Mouse (Mus musculus) ES-Bruce4 (cell line): Measurements from ENCODE around the gene Mettl9. TPM values are rescaled to one million over a fixed set of nuclear protein-coding genes. Genes with fewer than 3 reads are reported as not detected.

Experiments
- H3K27ac ChIP-seq: 2 replicates; pipeline ENCODE4 v1.5.1; 2012; ENCODE audit warnings: low read length, inconsistent platforms; ENCODE audit not compliant: insufficient read depth
- H3K27me3 ChIP-seq: 2 replicates; pipeline ENCODE4 v1.6.1; 2012; ENCODE audit warnings: mild to moderate bottlenecking, low read length, inconsistent platforms; ENCODE audit not compliant: control insufficient read depth, poor library complexity, insufficient read depth, severe bottlenecking
- H3K36me3 ChIP-seq: 2 replicates; pipeline ENCODE4 v1.6.1; 2012; ENCODE audit warnings: inconsistent platforms, mild to moderate bottlenecking, low read length, moderate library complexity; ENCODE audit not compliant: control insufficient read depth, poor library complexity, insufficient read depth, severe bottlenecking
- H3K4me1 ChIP-seq: one replicate; pipeline ENCODE4 v1.8.1; 2011; ENCODE audit warnings: low read length; ENCODE audit not compliant: control insufficient read depth, insufficient read depth
- H3K4me3 ChIP-seq: 2 replicates; pipeline ENCODE4 v1.5.1; 2011; ENCODE audit warnings: low read depth, mild to moderate bottlenecking, low read length
- H3K9ac ChIP-seq: 2 replicates; pipeline ENCODE4 v1.6.1; 2012; ENCODE audit warnings: low read depth, mild to moderate bottlenecking, inconsistent platforms; ENCODE audit not compliant: poor library complexity, severe bottlenecking
- H3K9me3 ChIP-seq: replicated peaks from 2 replicates; pipeline ENCODE4 v1.6.1; 2012; ENCODE audit warnings: mild to moderate bottlenecking, low read length, inconsistent platforms; ENCODE audit not compliant: control insufficient read depth, poor library complexity, insufficient read depth, severe bottlenecking
- CTCF ChIP-seq: IDR thresholded peaks from one replicate; pipeline ENCODE4 v1.8.1; 2011; ENCODE audit warnings: low read depth, low read length
- EP300 ChIP-seq: IDR thresholded peaks from 2 replicates; pipeline ENCODE4 v1.6.1; 2011; ENCODE audit warnings: low read depth, low read length; ENCODE audit not compliant: insufficient read depth
- POLR2A ChIP-seq: IDR thresholded peaks from one replicate; pipeline ENCODE4 v1.8.1; 2011; ENCODE audit warnings: low read length; ENCODE audit not compliant: insufficient read depth
- polyA plus RNA-seq: library from polyadenylated mRNA; stranded (reverse); fragments of >200 nt; gene quantifications from 2 replicates; pipeline ENCODE4 v1.2.4, GENCODE M21; 2011; ENCODE audit warnings: low read depth; ENCODE audit not compliant: missing spikeins, insufficient read depth, insufficient read length

Gene Mettl9
- polyA plus RNA-seq, 1 experiment = 85.7 TPM

DNA sequence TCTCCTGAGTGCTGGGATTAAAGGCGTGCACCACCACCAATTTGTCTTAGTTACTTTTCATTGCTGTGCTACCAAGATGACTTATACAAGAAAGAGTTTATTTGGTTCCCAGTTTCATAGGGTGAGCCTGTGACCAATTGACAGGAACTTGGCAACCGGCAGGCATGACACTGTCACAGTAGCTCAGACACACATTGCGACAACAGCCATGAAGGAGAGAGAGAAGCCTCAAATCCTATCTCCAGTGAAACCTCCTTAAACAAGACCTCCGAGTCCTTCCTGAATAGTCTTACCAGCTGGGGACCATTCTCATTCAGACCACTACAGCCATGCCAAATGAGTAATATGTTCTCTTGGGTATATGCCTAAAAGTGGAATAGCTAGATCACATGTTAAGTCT lies 18.8 kb downstream of the Mettl9 start:
- Histone ChIP-seq H3K27me3 (no peaks in the 10 kb centered on the region), H3K27ac (no peak overlapping the region), H3K9me3 (no peaks in the 10 kb centered on the region), H3K36me3 (peaks cover 19% of the 10 kb centered on the region), H3K4me3 (no peak overlapping the region), H3K4me1 (no peaks in the 10 kb centered on the region), H3K9ac (no peak overlapping the region)
- TF ChIP-seq CTCF = no peak
- no peak for TF ChIP-seq POLR2A
- TF ChIP-seq EP300 = no peak

DNA sequence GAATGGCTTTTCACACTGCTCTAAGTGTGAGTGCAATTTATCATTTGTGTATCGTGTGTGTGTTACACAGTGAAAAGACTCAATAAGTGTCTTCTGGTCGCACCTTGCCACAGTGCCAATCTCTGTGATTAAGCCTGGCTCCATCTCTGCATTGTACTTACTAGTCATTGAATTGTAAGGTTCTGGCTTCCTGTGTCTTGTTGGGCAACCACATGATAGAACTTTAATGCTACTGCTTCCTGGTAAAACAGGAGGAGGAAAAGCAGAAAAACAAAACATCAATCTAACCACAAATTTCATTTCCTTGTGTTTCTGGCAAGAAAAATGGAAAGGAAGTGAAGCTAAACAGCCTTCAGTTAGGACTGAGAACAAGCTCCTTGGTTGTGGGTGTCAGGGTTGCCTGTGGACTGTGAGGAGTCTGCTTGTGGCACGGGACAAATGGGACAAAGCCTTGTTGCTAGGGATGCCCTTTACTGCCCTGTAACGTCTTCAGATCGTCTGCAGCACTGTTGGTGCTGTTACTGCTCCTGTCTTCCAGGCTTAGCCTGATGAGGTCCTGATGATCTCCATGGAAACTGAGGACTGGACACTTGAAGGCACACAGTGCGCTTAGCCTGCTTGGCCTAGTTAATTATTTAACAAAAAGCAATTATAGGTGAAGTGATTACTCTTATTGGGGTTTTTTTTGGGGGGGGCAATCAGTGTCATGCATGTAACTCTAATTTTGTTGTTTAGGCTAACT lies 25.4 kb downstream of the Mettl9 start:
- Histone ChIP-seq H3K36me3 (peaks cover 9% of the 10 kb centered on the region), H3K9ac (no peak overlapping the region), H3K4me1 (no peaks in the 10 kb centered on the region), H3K4me3 (no peak overlapping the region), H3K9me3 (no peaks in the 10 kb centered on the region), H3K27ac (no peak overlapping the region), H3K27me3 (no peaks in the 10 kb centered on the region)
- TF ChIP-seq POLR2A (no peak), EP300 (no peak), CTCF (no peak)

DNA sequence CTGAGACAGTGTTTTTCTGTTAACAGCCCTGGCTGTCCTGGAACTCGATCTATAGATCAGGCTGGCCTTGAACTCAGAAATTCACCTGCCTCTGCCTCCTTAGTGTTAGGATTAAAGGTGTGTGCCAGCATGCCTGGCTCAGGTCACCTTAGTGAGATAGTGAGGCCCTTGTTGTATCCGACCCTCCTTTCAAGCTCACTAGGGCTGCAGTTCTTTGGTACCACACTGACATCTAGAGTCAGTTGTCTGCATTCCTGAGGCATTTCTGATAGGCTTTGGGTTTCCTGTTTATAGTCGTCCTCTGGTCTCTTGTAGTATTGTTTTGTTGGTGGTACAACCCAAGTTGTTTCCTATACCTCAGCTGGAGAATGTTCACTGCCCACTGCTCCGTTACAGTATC lies 30.1 kb downstream of the Mettl9 start:
- Histone ChIP-seq H3K4me3 (no peak overlapping the region), H3K36me3 (peaks cover 2% of the 10 kb centered on the region; the same call in 1 of the 2 replicates), H3K4me1 (no peaks in the 10 kb centered on the region)

DNA sequence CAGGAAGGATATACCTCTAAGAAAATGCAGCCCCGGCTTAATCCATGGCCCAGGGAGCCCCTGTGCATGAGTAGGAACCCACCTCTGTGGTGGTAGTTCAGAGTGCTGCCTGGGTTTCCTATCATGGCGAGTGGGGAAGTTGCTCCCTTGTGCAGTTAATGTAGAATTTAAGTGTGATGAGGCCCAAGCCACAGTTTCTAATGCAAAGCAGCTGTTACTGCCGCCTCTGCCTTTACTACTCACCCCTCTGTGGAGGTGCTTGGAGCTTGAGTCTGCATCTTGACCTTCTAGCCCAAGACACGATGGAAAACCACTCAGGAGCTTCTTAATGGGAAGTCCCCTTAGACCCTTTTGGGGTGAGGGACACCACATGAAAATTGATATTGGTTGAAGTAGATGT lies 37.0 kb downstream of the Mettl9 start:
- no peak overlapping the region for H3K9ac ChIP-seq
- H3K36me3 ChIP-seq = peaks cover 2% of the 10 kb centered on the region; the same call in 1 of the 2 replicates
- H3K27ac ChIP-seq = no peak overlapping the region
- H3K4me3 ChIP-seq = no peak overlapping the region
- TF ChIP-seq EP300 = no peak
- no peak for TF ChIP-seq POLR2A
- no peak for TF ChIP-seq CTCF
- H3K9me3 ChIP-seq = no peaks in the 10 kb centered on the region
- no peaks in the 10 kb centered on the region for H3K27me3 ChIP-seq
- no peaks in the 10 kb centered on the region for H3K4me1 ChIP-seq

More for the DNA sequence above, 30.1 kb downstream of the Mettl9 start:
- no peak overlapping the region for H3K27ac ChIP-seq
- TF ChIP-seq POLR2A (no peak), CTCF (no peak), EP300 (no peak)
- H3K9ac ChIP-seq = no peak overlapping the region
- H3K27me3 ChIP-seq = no peaks in the 10 kb centered on the region
- H3K9me3 ChIP-seq = no peaks in the 10 kb centered on the region

DNA sequence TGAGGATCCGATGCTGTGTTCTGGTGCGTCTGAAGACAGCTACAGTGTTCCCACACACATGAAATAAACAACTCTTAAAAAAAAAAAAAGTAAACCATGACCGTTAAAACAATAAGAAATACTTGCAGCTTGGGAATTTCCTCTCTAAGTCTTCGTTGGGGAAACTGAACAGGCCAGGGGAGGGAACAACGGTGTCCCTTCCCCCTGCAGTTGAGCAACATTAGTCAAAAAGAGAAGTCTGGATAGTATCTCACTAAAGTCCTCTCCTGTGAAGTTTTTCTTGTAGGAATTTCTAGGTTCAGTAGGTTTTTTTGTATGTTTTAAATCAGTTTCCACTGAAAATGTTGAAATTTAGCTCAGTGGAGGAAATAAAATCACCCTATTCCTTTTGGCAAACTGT lies 38.3 kb downstream of the Mettl9 start:
- Histone ChIP-seq H3K4me1 (no peaks in the 10 kb centered on the region), H3K27me3 (no peaks in the 10 kb centered on the region), H3K9me3 (no peaks in the 10 kb centered on the region), H3K27ac (no peak overlapping the region), H3K4me3 (no peak overlapping the region), H3K36me3 (peaks cover 4% of the 10 kb centered on the region; the same call in 1 of the 2 replicates), H3K9ac (no peak overlapping the region)
- TF ChIP-seq EP300 (no peak), CTCF (no peak), POLR2A (no peak)

DNA sequence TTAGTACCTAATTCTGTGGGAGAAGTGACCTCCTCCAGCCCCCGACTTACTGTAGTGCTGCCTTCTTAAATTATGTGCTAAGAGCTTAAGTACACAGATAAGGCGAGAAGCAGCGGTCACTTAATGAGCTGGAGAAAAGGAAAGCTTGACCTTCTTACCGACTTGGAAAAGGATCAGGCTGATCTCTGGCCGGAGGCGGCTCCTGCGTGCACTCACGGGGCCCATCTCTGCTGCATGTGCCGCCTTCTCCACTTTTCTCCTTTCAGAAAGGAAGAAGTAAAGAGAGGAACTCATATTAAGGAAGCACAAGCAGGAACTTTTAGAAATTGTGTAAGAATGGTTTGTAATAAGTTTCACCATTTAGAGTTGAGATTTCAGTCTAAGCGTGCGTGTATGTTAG lies 40.0 kb downstream of the Mettl9 start, which contains the start of gene Igsf6:
Gene Igsf6, minus strand, starts transcription at position 292 of the 400 bp plus-strand sequence.
- Histone ChIP-seq H3K36me3 (0 out of 2 replicates have a peak, but pooled peaks cover 2% of the 10 kb centered on the region), H3K27ac (no peak within 1 kb of the TSS), H3K9me3 (no peaks in the 10 kb centered on the region), H3K9ac (no peak within 1 kb of the TSS), H3K4me3 (no peak within 1 kb of the TSS), H3K27me3 (no peaks in the 10 kb centered on the region), H3K4me1 (peaks cover 3% of the 10 kb centered on the region)
- TF ChIP-seq CTCF (no peak), POLR2A (no peak), EP300 (no peak)
